Comparison of ENCODE assay signal across 9 mouse cellular contexts in genomic region chr9:121107643-121108042, GRCm38 (mm10).
A peak's percentile ranks its signal among the peaks of the same experiment; 100 is the strongest.
DNase-seq lines count a peak whose midpoint lies in the region; ATAC-seq lines count a peak whose summit lies in the region.
"Had no signal": no experiment of that assay in that cellular context is flagged by ENCODE, and none has a peak within 500 bp of the region (broad histone marks: within the 10 kb centered on the region; RNA-seq: fewer than 3 reads in every experiment).

No protein-coding gene starts in this region.

- peak; percentile 87 for ATAC-seq in forebrain, embryonic 13.5 days

- peaks cover 22% of the 10 kb centered on the region for H3K4me1 ChIP-seq in forebrain, embryonic 13.5 days

- H3K9me3 ChIP-seq in forebrain, embryonic 13.5 days (replicated peaks) = no peaks in the 10 kb centered on the region
- H3K9me3 ChIP-seq: limb, embryonic 13.5 days had no signal

- H3K4me2 ChIP-seq in forebrain, embryonic 13.5 days = no peak overlapping the region
- H3K4me2 ChIP-seq: limb, embryonic 13.5 days had no signal

- H3K27ac ChIP-seq in forebrain, embryonic 13.5 days = peak overlapping the region; percentile 44
- H3K27ac ChIP-seq: limb, embryonic 13.5 days had no signal

- no peak overlapping the region for H3K4me3 ChIP-seq in forebrain, embryonic 13.5 days
- H3K4me3 ChIP-seq: limb, embryonic 13.5 days had no signal

- H3K9ac ChIP-seq in forebrain, embryonic 13.5 days = no peak overlapping the region
- H3K9ac ChIP-seq: limb, embryonic 13.5 days had no signal

- DNase-seq in adrenal gland, postnatal 10 days = peak; percentile 64
- no peak for DNase-seq in adrenal gland, adult 2 months
- DNase-seq in 3T3-L1 (ENCODE audit: low read depth, low spot score) = peak; percentile 75
- peak; percentile 33 for DNase-seq in heart, postnatal 25 days (ENCODE audit: low spot score)
- peak; percentile 40 to 43 for DNase-seq in left cerebral cortex, adult 18-20 months (ENCODE audit: low spot score in 2 of 2)
- no peak for DNase-seq in spleen, postnatal 10 days (ENCODE audit: low spot score in 2 of 2)
- DNase-seq in thymus, postnatal 36 days = no peak

- intact Hi-C loops in heart, postnatal 25 days (cut with DNase I) = no loop called here

- WGBS in forebrain, embryonic 13.5 days = 52% methylated on average over 5 of the region's 5 CpGs

- no peaks in the 10 kb centered on the region for H3K27me3 ChIP-seq in forebrain, embryonic 13.5 days

- H3K36me3 ChIP-seq in forebrain, embryonic 13.5 days (ENCODE audit: poor library complexity, severe bottlenecking) = no peaks in the 10 kb centered on the region
- H3K36me3 ChIP-seq: limb, embryonic 13.5 days had no signal

Comparison
In these comparisons a context has a peak if more than half of its experiments do, and no peak if none do; other contexts are left out.
1. DNase-seq: peak in adrenal gland, postnatal 10 days (single experiment), 3T3-L1 (single experiment), heart, postnatal 25 days (single experiment) and left cerebral cortex, adult 18-20 months (2 of 2); none in adrenal gland, adult 2 months (single experiment), spleen, postnatal 10 days (0 of 2) and thymus, postnatal 36 days (0 of 2).